Mouse (Mus musculus): ENCODE results near the gene Best2. TPM values are rescaled to one million over a fixed set of nuclear protein-coding genes. Genes with fewer than 3 reads are reported as not detected.

Best2 gene
- polyA plus RNA-seq, 1 experiment from 2014 or later: not detected

DNA sequence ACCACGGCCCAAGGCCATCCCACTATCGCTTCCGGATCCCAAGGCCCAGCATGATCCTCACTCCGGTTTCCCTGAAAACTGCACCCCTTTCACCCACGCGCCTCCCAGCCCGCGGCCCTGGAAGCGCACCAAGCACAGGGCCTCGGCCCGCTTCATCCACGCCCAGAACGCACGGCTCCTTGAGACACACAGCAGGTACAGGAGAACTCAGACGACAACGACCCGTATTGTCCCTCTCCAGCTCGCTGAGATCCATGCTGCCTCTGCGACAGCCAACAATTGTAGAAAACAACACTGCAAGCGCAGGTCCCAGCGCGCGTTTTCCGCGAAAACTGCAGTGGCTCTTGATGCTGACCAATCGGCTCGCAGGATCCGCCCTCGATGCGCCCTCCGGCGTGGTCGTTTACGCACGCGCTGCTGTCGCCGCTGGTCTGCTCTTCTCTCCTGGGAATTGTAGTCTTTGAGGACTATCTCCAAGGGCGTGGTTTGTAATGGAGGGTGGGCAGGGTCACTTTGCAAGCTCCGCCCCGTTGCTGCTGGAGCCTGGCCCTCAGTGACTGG lies 48.5 kb downstream of the Best2 start:
- WGBS: under 1% methylated on average over 41 of the region's 41 CpGs
- no peaks in the 10 kb centered on the region for H3K27me3 ChIP-seq (ENCODE audit: control insufficient read depth, insufficient read depth, low read length)
- peak; percentile 81 for ATAC-seq (ENCODE audit: low FRiP score)

DNA sequence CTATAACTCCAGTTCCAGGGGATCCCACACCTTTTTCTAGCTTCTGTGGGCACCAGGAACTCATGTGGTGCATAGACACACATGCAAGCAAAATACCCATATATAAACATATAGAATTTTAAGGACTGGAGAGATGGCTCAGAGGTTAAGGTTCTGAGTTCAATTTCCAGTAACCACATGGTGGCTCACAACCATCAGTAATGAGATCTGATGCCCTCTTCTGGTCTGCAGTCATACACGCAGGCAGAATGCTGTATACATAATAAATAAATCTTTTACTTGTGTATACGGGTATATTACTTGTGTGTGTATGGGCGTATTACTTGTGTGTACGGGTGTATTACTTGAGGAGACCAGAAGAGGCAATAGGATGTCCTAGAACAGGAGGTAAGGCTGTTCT lies 50.4 kb downstream of the Best2 start:
- Histone ChIP-seq H3K4me2 (replicated peaks) (no peak overlapping the region), H3K27ac (no peak overlapping the region), H3K9me3 (ENCODE audit: control insufficient read depth, low read length) (no peaks in the 10 kb centered on the region), H3K36me3 (replicated peaks; ENCODE audit: control insufficient read depth, insufficient read depth) (peaks cover 15% of the 10 kb centered on the region; the same call in 1 of the 2 replicates), H3K27me3 (ENCODE audit: control insufficient read depth, insufficient read depth, low read length) (no peaks in the 10 kb centered on the region), H3K4me1 (replicated peaks; ENCODE audit: control insufficient read depth, insufficient read depth, low read length) (peaks cover 18% of the 10 kb centered on the region), H3K4me3 (replicated peaks; ENCODE audit: low read length) (no peak overlapping the region), H3K9ac (no peak overlapping the region)
- DNase-seq (ENCODE audit: low spot score) (no peak), ATAC-seq (ENCODE audit: low FRiP score) (no peak)
- 92% methylated on average over 4 of the region's 4 CpGs for WGBS

More for the DNA sequence above, 48.5 kb downstream of the Best2 start:
- Histone ChIP-seq H3K4me1 (replicated peaks; ENCODE audit: control insufficient read depth, insufficient read depth, low read length) (peaks cover 23% of the 10 kb centered on the region), H3K9ac (peak overlapping the region; percentile 74), H3K27ac (peak overlapping the region; percentile 69), H3K4me3 (replicated peaks; ENCODE audit: low read length) (peak overlapping the region; percentile 62), H3K9me3 (ENCODE audit: control insufficient read depth, low read length) (no peaks in the 10 kb centered on the region), H3K4me2 (replicated peaks) (peak overlapping the region; percentile 95), H3K36me3 (replicated peaks; ENCODE audit: control insufficient read depth, insufficient read depth) (peaks cover 12% of the 10 kb centered on the region)
- DNase-seq (ENCODE audit: low spot score): peak; percentile 95

DNA sequence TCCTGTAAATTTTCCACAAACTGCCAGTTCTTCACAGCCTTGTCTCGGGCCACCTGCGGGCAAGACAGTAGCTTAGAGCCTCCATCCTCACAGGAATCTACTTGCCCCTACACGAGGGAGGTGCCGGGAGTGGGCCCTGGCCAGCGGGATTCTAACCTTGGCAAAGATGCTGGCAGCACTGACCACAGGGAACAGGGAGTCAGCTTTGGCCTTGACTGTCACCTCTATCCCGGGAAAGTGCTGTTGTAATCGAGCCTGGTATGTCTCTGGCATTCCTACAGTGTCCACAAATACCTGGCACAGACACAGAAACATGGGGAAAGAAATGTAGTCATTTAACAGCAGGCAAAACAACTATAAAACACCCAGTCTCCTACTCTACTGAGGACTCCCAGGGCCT lies 54.5 kb downstream of the Best2 start:
- ATAC-seq (ENCODE audit: low FRiP score): no peak

More for the DNA sequence above, 54.5 kb downstream of the Best2 start:
- peaks cover 30% of the 10 kb centered on the region for H3K36me3 ChIP-seq (replicated peaks; ENCODE audit: control insufficient read depth, insufficient read depth)
- H3K27me3 ChIP-seq (ENCODE audit: control insufficient read depth, insufficient read depth, low read length): no peaks in the 10 kb centered on the region
- no peak overlapping the region for H3K27ac ChIP-seq
- no peak for DNase-seq (ENCODE audit: low spot score)
- no peak overlapping the region for H3K9ac ChIP-seq
- no peaks in the 10 kb centered on the region for H3K9me3 ChIP-seq (ENCODE audit: control insufficient read depth, low read length)
- H3K4me2 ChIP-seq (replicated peaks): no peak overlapping the region
- H3K4me1 ChIP-seq (replicated peaks; ENCODE audit: control insufficient read depth, insufficient read depth, low read length): no peaks in the 10 kb centered on the region
- 89% methylated on average over 7 of the region's 7 CpGs for WGBS
- H3K4me3 ChIP-seq (replicated peaks; ENCODE audit: low read length): no peak overlapping the region

Small RNA genes within 50 kb of the gene (microRNA-seq; reads per million reads assigned to microRNA genes)
- 0.81 reads per million for gene Mir7070

Other genes starting within 250 kb of the Best2 start
- 78.8 and 82.4 TPM in 2 replicates for gene Nfix, start 214.2 kb downstream of the Best2 start, polyA plus RNA-seq (2014; fragmentation: Nextera tagmentation; extraction: Ambion mirVana)
- 13.5 and 14.6 TPM in 2 replicates for gene Dand5, start 191.7 kb downstream of the Best2 start, polyA plus RNA-seq (2014; fragmentation: Nextera tagmentation; extraction: Ambion mirVana)
- 35.0 and 37.4 TPM in 2 replicates for gene Gadd45gip1, start 183.0 kb downstream of the Best2 start, polyA plus RNA-seq (2014; fragmentation: Nextera tagmentation; extraction: Ambion mirVana)
- 75.7 and 81.1 TPM in 2 replicates for gene Rad23a, start 173.9 kb downstream of the Best2 start, polyA plus RNA-seq (2014; fragmentation: Nextera tagmentation; extraction: Ambion mirVana)
- 574 and 709 TPM in 2 replicates for gene Calr, start 167.6 kb downstream of the Best2 start, polyA plus RNA-seq (2014; fragmentation: Nextera tagmentation; extraction: Ambion mirVana)
- 87.8 and 93.4 TPM in 2 replicates for gene Farsa, start 157.5 kb downstream of the Best2 start, polyA plus RNA-seq (2014; fragmentation: Nextera tagmentation; extraction: Ambion mirVana)
- 27.7 and 32.5 TPM in 2 replicates for gene Syce2, start 142.4 kb downstream of the Best2 start, polyA plus RNA-seq (2014; fragmentation: Nextera tagmentation; extraction: Ambion mirVana)
- 25.6 and 29.8 TPM in 2 replicates for gene Gcdh, start 120.6 kb downstream of the Best2 start, polyA plus RNA-seq (2014; fragmentation: Nextera tagmentation; extraction: Ambion mirVana)
- 0.70 and 0.91 TPM in 2 replicates for gene Klf1, start 112.6 kb downstream of the Best2 start, polyA plus RNA-seq (2014; fragmentation: Nextera tagmentation; extraction: Ambion mirVana)
- gene Dnase2a, start 106.0 kb downstream of the Best2 start, polyA plus RNA-seq (2014; fragmentation: Nextera tagmentation; extraction: Ambion mirVana): 3.3 and 6.0 TPM in 2 replicates
- gene Mast1, start 77.2 kb downstream of the Best2 start, polyA plus RNA-seq (2014; fragmentation: Nextera tagmentation; extraction: Ambion mirVana): 69.7 and 76.5 TPM in 2 replicates
- gene Rtbdn, start 67.5 kb downstream of the Best2 start, polyA plus RNA-seq (2014; fragmentation: Nextera tagmentation; extraction: Ambion mirVana): 1.1 and 1.8 TPM in 2 replicates
- gene Gm49661, start 45.1 kb downstream of the Best2 start, polyA plus RNA-seq (2014; fragmentation: Nextera tagmentation; extraction: Ambion mirVana): not detected in 2 replicates
- 1,143 and 1,221 TPM in 2 replicates for gene Prdx2, start 44.9 kb downstream of the Best2 start, polyA plus RNA-seq (2014; fragmentation: Nextera tagmentation; extraction: Ambion mirVana)
- 47.8 and 48.4 TPM in 2 replicates for gene Rnaseh2a, start 44.8 kb downstream of the Best2 start, polyA plus RNA-seq (2014; fragmentation: Nextera tagmentation; extraction: Ambion mirVana)
- gene Junb, start 35.8 kb downstream of the Best2 start, polyA plus RNA-seq (2014; fragmentation: Nextera tagmentation; extraction: Ambion mirVana): 6.0 and 6.2 TPM in 2 replicates
- 24.6 and 27.3 TPM in 2 replicates for gene Hook2, start 23.9 kb downstream of the Best2 start, polyA plus RNA-seq (2014; fragmentation: Nextera tagmentation; extraction: Ambion mirVana)
- gene Asna1, start 10.8 kb upstream of the Best2 start, polyA plus RNA-seq (2014; fragmentation: Nextera tagmentation; extraction: Ambion mirVana): 121 and 137 TPM in 2 replicates
- gene Trir, start 12.3 kb upstream of the Best2 start, polyA plus RNA-seq (2014; fragmentation: Nextera tagmentation; extraction: Ambion mirVana): 162 and 165 TPM in 2 replicates
- gene Tnpo2, start 22.4 kb upstream of the Best2 start, polyA plus RNA-seq (2014; fragmentation: Nextera tagmentation; extraction: Ambion mirVana): 42.4 and 46.4 TPM in 2 replicates
- gene Fbxw9, start 45.5 kb upstream of the Best2 start, polyA plus RNA-seq (2014; fragmentation: Nextera tagmentation; extraction: Ambion mirVana): 63.0 and 68.9 TPM in 2 replicates
- gene Gm5741, start 53.5 kb upstream of the Best2 start, polyA plus RNA-seq (2014; fragmentation: Nextera tagmentation; extraction: Ambion mirVana): 1.4 TPM in 1 of 2 replicates, not detected in the other
- 105 and 113 TPM in 2 replicates for gene Dhps, start 57.2 kb upstream of the Best2 start, polyA plus RNA-seq (2014; fragmentation: Nextera tagmentation; extraction: Ambion mirVana)
- 119 and 136 TPM in 2 replicates for gene Wdr83os, start 66.2 kb upstream of the Best2 start, polyA plus RNA-seq (2014; fragmentation: Nextera tagmentation; extraction: Ambion mirVana)
- 41.2 and 43.9 TPM in 2 replicates for gene Wdr83, start 66.8 kb upstream of the Best2 start, polyA plus RNA-seq (2014; fragmentation: Nextera tagmentation; extraction: Ambion mirVana)
- gene Man2b1, start 68.7 kb upstream of the Best2 start, polyA plus RNA-seq (2014; fragmentation: Nextera tagmentation; extraction: Ambion mirVana): 17.3 and 20.1 TPM in 2 replicates
- gene Zfp791, start 108.6 kb upstream of the Best2 start, polyA plus RNA-seq (2014; fragmentation: Nextera tagmentation; extraction: Ambion mirVana): 3.6 TPM in 2 replicates
- gene Cks1brt, start 137.4 kb upstream of the Best2 start, polyA plus RNA-seq (2014; fragmentation: Nextera tagmentation; extraction: Ambion mirVana): not detected in 2 replicates
- not detected in 2 replicates for gene Olfr371, start 211.5 kb upstream of the Best2 start, polyA plus RNA-seq (2014; fragmentation: Nextera tagmentation; extraction: Ambion mirVana)